Mouse (Mus musculus) bone marrow macrophage, adult 2 months (primary cell): Measurements from ENCODE around the gene Meis3. TPM values are rescaled to one million over a fixed set of nuclear protein-coding genes. Genes with fewer than 3 reads are reported as not detected.

Experiments used
- H3K27ac ChIP-seq: 2 replicates; pipeline ENCODE4 v1.5.1; 2012; ENCODE audit warnings: low read depth, low read length; ENCODE audit not compliant: insufficient read depth
- H3K4me1 ChIP-seq: 2 replicates; pipeline ENCODE4 v1.6.1; 2012; ENCODE audit warnings: low read length; ENCODE audit not compliant: control insufficient read depth, insufficient read depth
- H3K4me3 ChIP-seq: 2 replicates; pipeline ENCODE4 v1.5.1; 2012; ENCODE audit warnings: mild to moderate bottlenecking, low read length, moderate library complexity; ENCODE audit not compliant: insufficient read depth
- CTCF ChIP-seq: IDR thresholded peaks from 2 replicates; pipeline ENCODE4 v1.5.1; 2012; ENCODE audit warnings: low read depth, mild to moderate bottlenecking, low read length, moderate library complexity
- POLR2A ChIP-seq: IDR thresholded peaks from 2 replicates; pipeline ENCODE4 v1.6.1; 2012; ENCODE audit warnings: mild to moderate bottlenecking, low read depth, low read length, borderline replicate concordance
- polyA plus RNA-seq: library from polyadenylated mRNA; stranded (reverse); fragments of >200 nt; gene quantifications from 2 replicates; pipeline ENCODE4 v1.2.4, GENCODE M21; 2012; ENCODE audit not compliant: missing spikeins, insufficient read depth, insufficient read length

Meis3 gene
- 16.1 and 20.3 TPM in 2 replicates for polyA plus RNA-seq

DNA sequence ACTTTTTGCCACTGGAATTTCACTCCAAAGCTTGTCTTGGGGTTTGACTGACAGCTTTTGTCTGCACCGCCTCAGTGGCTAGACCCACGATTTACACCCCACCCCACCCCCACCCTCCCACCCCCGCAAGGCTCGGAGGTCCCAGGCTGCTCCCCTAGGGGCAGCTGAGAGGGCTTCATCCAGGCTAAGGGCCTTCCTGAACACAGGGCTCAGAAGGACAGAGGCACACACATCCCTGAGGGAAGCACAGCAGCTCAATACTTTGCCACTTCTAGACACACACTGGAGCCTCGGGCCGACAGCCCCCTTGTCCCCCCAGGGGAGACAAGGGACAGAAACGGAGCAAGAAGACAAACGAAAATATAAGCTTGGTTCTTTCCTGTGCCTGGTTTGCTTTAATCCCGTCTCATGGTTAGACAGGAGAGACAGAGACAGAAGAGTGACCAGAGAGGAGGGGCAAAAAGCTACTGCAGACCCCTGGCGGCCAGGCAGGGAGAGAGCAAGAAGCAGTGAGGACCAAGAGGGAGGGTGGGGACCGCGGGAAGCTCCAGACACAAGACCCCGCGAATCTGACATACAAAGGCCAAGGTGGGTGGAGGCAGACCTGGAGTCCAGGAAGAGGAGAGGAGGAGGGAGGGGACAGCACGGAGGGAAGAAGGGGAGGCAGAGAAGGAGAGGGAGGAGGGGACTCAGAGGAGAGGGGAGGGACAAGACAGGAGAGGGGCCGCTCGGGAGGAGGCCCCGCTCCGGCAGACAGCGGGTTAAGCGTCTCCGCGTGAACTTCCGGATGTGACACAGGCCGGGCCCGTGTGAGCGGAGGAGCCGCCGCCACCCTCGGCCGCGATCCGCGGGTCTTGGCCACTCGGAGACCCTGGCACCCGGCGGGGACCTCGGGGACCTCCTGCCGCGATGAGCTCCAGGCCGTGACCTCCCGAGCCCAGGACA is at the start of gene Meis3:
Gene Meis3, plus strand, starts transcription at position 494 of the 945 bp plus-strand sequence.
- TF ChIP-seq CTCF, result peak; percentile 35; the same call in 1 of the 2 replicates
- TF ChIP-seq POLR2A, result no peak
- Histone ChIP-seq H3K4me3 (peak within 1 kb of the TSS; percentile 78), H3K27ac (no peak within 1 kb of the TSS), H3K4me1 (peaks cover 10% of the 10 kb centered on the region)

DNA sequence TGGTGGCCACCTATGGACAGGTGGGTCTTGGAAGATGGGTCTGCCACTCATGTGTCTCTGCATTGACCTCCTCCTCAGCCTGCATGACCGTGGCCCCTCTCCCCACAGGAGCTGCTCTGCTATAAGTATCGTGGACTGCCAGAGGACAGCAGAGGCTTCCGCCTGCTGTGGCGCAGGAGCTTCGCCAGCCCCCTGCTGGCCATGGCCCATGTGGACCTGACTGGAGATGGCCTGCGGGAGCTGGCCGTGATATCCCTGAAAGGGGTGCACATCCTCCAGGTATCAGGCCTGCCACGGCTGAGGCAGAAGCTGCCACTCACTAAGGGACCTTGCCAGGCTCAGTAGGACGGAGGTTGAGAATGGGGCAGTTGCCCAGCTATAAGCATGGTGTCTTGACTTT is 49.1 kb upstream of the Meis3 start:
- TF ChIP-seq POLR2A, result no peak
- no peak for TF ChIP-seq CTCF
- H3K4me1 ChIP-seq, result 0 out of 2 replicates have a peak, but pooled peaks cover 2% of the 10 kb centered on the region
- no peak overlapping the region for H3K4me3 ChIP-seq
- no peak overlapping the region for H3K27ac ChIP-seq

DNA sequence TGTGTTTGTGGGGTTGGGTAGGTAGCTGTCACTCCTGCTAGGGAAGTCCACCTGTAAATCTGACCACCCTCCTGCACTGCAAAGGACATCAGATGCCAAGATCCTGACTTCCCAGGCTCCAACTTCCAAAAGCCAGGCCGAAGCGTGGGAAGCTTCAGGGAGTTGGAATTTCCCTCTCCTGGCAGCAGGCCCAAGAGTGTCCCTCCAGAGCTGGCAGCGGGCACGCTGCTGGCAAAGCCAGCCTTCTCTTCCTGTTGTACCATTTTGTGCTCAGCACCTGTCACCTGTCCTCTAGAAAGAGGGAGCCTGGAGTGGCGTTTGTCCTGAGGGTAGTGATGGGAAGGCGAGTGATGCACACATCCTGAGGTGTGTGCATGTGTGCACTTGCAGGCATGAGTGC is 46.5 kb upstream of the Meis3 start:
- TF ChIP-seq CTCF (no peak), POLR2A (no peak)
- H3K4me1 ChIP-seq, result peaks cover 4% of the 10 kb centered on the region; the same call in 1 of the 2 replicates
- no peak overlapping the region for H3K27ac ChIP-seq
- no peak overlapping the region for H3K4me3 ChIP-seq

GRCm38 (mm10) chr7:16128899-16129298 is 46.0 kb upstream of the Meis3 start:
- H3K4me1 ChIP-seq, result peaks cover 4% of the 10 kb centered on the region; the same call in 1 of the 2 replicates
- TF ChIP-seq CTCF (no peak), POLR2A (no peak)
- no peak overlapping the region for H3K27ac ChIP-seq
- no peak overlapping the region for H3K4me3 ChIP-seq

DNA sequence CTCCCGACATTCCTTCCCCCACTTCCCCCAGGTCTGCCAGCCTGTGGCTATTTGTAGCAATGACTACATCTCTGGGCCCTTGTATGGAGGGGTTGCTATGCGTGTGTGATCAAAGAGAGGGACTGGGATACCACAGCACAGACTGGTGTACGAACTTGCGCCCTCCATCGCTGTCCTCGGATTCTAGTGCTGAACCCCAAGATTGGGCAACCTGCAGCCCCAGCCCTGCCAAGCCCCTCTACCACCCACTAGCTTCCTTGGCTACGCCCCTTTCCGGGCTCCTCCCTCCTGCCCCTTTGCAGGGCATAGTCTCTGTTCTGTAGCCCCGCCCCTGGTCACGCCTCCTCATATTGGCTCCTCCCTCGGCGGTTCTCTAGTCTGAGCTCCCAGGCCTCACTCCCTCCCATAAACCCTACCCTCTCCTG is 45.5 kb upstream of the Meis3 start, which contains the start of gene Slc8a2:
Gene Slc8a2, plus strand, starts transcription at position 406 of the 425 bp plus-strand sequence.
- Histone ChIP-seq H3K4me3 (no peak within 1 kb of the TSS), H3K27ac (no peak within 1 kb of the TSS), H3K4me1 (peaks cover 4% of the 10 kb centered on the region; the same call in 1 of the 2 replicates)
- no peak for TF ChIP-seq POLR2A

DNA sequence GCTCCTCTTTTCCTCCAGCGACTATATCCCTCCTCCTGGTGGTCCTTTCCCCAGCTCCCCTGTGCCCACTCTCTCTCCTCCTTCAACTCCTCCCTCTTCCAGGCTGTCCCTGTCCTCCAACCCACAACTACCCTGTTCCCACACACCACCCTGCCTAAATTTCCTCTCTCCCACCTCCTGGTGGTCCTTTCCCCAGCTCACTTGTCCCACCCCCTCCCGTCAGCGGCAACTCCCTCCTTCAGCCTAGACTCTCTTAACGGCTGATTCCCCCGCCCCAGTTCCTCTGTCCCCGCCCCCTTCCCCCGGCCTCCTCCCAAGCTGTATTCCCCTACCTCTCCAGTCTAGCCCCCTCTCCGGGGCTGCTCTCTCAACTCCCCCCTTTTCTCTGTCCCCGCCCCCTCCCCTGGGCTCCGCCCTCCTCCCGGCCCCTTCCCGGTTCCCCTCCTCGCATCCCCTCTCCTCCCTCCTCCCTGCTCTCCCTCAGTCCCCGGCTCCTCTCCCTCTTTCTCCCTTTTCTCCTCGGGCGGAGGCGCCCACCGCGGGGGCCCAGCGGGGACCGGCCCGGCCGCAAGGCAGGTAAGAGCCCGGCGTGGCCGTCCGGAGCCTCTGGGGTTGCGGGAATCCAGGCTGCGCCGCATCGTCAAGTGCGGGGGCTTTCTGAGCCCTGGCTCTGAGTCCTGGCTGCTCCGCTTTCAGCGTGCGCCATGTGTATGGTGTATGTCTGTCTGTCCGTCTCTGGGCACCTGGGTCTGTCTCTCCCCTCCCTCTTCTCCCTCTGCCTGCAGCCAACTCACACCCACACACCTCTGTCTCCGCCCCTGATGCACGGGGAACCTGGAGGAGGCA is 44.8 kb upstream of the Meis3 start:
- no peak overlapping the region for H3K27ac ChIP-seq
- H3K4me3 ChIP-seq, result no peak overlapping the region
- TF ChIP-seq CTCF, result no peak
- no peak for TF ChIP-seq POLR2A
- peaks cover 4% of the 10 kb centered on the region; the same call in 1 of the 2 replicates for H3K4me1 ChIP-seq

DNA sequence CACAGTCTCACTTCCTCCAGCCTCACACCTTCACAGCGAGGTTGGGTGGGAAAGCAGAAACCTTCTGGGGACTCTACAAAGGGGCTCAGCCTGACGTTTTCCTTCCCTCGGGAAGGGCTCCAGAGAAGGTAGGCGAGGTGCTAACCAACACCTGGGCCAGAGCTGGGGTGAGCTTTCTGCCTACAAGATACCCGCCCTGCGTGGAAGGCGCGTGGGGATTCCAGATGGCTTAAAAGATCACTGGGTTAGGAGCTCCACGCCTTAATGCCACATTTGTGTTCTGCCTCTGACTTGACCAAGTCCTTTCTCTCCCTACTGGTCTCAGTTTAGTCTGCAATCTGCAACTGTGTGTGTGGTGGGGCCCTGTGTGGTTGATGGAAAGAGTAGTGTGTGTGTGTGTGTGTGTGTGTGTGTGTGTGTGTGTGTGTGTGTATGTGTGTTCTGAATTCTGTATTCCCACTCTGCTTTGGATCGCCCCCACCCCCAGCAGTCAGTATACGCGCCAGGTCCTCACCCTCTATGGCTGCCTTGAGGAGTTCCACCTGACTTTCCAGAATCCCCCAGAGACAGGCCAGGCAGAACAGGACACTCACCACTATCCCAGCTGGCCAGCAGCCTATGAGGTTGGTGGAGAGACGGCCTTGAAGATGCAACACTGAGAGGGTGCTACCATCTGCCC is 43.8 kb upstream of the Meis3 start:
- no peak overlapping the region for H3K27ac ChIP-seq
- TF ChIP-seq POLR2A (no peak), CTCF (no peak)
- no peak overlapping the region for H3K4me3 ChIP-seq
- peaks cover 4% of the 10 kb centered on the region; the same call in 1 of the 2 replicates for H3K4me1 ChIP-seq

DNA sequence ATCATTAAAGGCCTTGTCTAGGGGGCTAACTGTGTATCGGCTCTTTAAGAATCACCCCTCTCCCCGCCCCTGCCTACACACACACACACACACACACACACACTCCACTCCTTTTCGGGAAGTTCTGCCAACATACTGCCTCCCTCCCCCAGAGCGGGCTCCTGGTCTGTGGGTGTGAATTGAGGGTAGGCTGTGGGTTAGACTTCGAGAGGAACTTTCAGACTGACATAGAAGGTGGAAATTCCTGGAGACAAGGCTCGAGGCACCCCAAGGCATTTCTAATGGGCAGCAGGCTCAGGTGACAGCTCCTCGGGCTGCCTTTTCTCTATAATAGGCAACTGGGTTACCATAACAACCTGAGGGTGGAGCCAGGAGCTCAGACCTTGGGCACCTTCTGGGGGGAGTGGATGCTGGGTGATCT is 42.7 kb upstream of the Meis3 start:
- no peak for TF ChIP-seq CTCF
- no peak for TF ChIP-seq POLR2A
- no peak overlapping the region for H3K4me3 ChIP-seq
- peaks cover 4% of the 10 kb centered on the region; the same call in 1 of the 2 replicates for H3K4me1 ChIP-seq
- H3K27ac ChIP-seq, result no peak overlapping the region

DNA sequence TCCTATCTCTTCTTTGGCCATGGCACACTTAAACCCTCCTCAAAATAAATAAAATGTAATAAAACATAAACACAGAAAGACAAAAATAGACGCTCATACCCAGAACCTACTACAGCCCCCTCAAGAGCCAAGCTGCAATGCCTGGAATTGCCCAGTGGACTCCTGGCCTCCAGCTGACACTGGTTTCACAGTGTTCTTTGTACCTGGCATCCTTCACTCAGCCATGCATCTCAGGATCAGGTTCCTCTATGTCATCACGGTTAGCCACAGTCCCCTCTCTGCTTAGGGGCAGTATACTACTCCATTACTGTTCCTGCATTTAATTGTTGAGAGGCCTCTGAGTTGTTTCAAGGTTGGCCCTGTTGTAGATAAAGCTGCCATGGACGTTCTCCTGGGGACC is 42.0 kb upstream of the Meis3 start:
- no peak overlapping the region for H3K4me3 ChIP-seq
- H3K4me1 ChIP-seq, result peaks cover 4% of the 10 kb centered on the region; the same call in 1 of the 2 replicates
- H3K27ac ChIP-seq, result no peak overlapping the region
- no peak for TF ChIP-seq CTCF
- no peak for TF ChIP-seq POLR2A
